Mouse (Mus musculus): ENCODE measurements around the gene Pus3. TPM values are rescaled to one million over a fixed set of nuclear protein-coding genes. Genes with fewer than 3 reads are reported as not detected.

Gene Pus3
- polyA plus RNA-seq, 2 experiments from 2014 or later, result 24.2 to 27.3 TPM

Other genes starting within 250 kb of the Pus3 start
- 1 to 10 TPM; 2.7 to 4.1 TPM for gene Cdon, start 137.5 kb upstream of the Pus3 start, polyA plus RNA-seq (2017; shearing (Covaris generic))
- gene Gm1113, start 40.3 kb upstream of the Pus3 start, polyA plus RNA-seq (2017; shearing (Covaris generic)), result not detected
- under 1 TPM; 0.05 to 0.11 TPM for gene Ddx25, start 67 bp upstream of the Pus3 start, polyA plus RNA-seq (2017; shearing (Covaris generic))
- gene Pate2, start 11.7 kb downstream of the Pus3 start, polyA plus RNA-seq (2017; shearing (Covaris generic)), result not detected
- gene Hyls1, start 11.8 kb downstream of the Pus3 start, polyA plus RNA-seq (2017; shearing (Covaris generic)), result 1 to 10 TPM; 4.4 to 7.4 TPM
- not detected for gene Pate4, start 53.3 kb downstream of the Pus3 start, polyA plus RNA-seq (2017; shearing (Covaris generic))
- not detected for gene Pate3, start 89.6 kb downstream of the Pus3 start, polyA plus RNA-seq (2017; shearing (Covaris generic))
- gene Pate1, start 128.8 kb downstream of the Pus3 start, polyA plus RNA-seq (2017; shearing (Covaris generic)), result under 1 TPM in 1 of 2 experiments, not detected in 1; 0.32 TPM
- gene Gm17677, start 182.5 kb downstream of the Pus3 start, polyA plus RNA-seq (2017; shearing (Covaris generic)), result not detected
- gene Gm17727, start 219.5 kb downstream of the Pus3 start, polyA plus RNA-seq (2017; shearing (Covaris generic)), result not detected
- not detected for gene Gm27235, start 231.5 kb downstream of the Pus3 start, polyA plus RNA-seq (2017; shearing (Covaris generic))
- gene D730048I06Rik, start 231.5 kb downstream of the Pus3 start, polyA plus RNA-seq (2017; shearing (Covaris generic)), result not detected

Measured in CD4-positive, CD25-positive, alpha-beta regulatory T cell, adult 4 months (primary cell).